Mouse (Mus musculus) macrophage (primary cell): ENCODE measurements around the gene Ptprm. TPM values are rescaled to one million over a fixed set of nuclear protein-coding genes. Genes with fewer than 3 reads are reported as not detected.

Source experiments
- H3K27ac ChIP-seq: fragments of 350-480 bp; formaldehyde crosslinking; 2 replicates; pipeline ENCODE4 v1.9.0; 2021
- H3K36me3 ChIP-seq: fragments of 350-480 bp; formaldehyde crosslinking; 2 replicates; pipeline ENCODE4 v1.9.0; 2021; ENCODE audit errors: inconsistent target
- H3K4me3 ChIP-seq: fragments of 350-480 bp; formaldehyde crosslinking; 2 replicates; pipeline ENCODE4 v1.9.0; 2021; ENCODE audit errors: inconsistent target
- H3K79me2 ChIP-seq: fragments of 350-480 bp; formaldehyde crosslinking; 2 replicates; pipeline ENCODE4 v1.9.0; 2021; ENCODE audit errors: inconsistent target
- WGBS: methylation state at CpG from one replicate; pipeline ENCODE4 v1.1.7; 2026; ENCODE audit warnings: inconsistent platforms; ENCODE audit not compliant: missing documents; 5-methylcytosine and 5-hydroxymethylcytosine counted together
- polyA plus RNA-seq: library from polyadenylated mRNA; stranded (reverse); fragments of 250-400 nt; gene quantifications from 3 replicates; pipeline ENCODE4 v1.2.4, GENCODE M21; 2018; ENCODE audit warnings: inconsistent platforms

Ptprm gene
- polyA plus RNA-seq, 1 experiment from 2014 or later = 2.2 TPM

DNA sequence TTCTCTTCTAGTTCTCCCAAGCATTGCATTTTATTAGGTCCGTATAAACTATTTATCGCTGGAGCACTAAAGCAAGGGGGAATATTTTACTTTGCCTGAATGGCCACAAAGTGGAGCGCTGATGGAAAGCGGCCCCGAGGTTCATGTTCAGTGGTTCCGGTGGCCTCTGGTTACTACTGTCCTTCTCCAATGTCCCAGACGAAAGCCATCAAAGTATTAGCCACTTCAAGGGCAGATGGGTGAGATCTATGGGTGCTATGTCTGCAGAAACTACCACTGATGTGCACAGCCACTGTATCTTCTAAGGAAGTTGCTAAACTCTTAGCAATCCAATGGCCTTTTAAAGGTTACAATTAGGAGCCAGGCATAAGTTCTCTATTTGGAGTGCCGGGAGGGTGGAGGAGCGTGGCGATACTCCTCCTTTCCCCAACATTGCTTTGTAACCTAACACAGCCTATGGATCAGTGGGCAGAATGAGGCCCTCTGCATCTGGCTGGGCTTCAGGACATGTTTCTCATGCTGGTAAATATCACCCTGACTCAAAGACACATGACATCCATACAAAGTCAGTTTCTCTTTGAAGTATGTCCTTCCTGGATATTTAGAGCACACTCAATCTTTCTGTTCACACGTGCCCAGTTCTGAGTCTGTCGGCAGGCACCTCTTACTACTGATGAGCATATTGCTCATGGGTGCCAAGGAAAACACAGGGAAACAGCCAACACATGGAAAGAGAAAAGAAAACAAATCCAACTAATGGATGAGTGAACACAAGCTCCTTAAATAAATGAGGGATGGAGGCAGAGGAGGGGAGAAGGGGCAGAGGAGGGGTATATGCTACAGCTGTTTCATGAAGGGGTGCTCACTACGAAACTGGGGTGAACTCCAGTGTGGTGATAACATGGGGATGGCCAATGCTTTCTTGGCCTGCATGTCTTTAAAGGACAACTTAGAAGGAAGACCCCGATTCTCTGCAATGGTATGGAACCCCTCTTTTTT, 584.6 kb downstream of the Ptprm start:
- Histone ChIP-seq H3K36me3 (no peaks in the 10 kb centered on the region), H3K27ac (no peak overlapping the region), H3K4me3 (no peak overlapping the region), H3K79me2 (no peaks in the 10 kb centered on the region)
- 94% methylated on average over 14 of the region's 14 CpGs for WGBS

- Histone ChIP-seq H3K27ac (no peak overlapping the region), H3K4me3 (no peak overlapping the region), H3K36me3 (no peaks in the 10 kb centered on the region), H3K79me2 (no peaks in the 10 kb centered on the region)
- 85% methylated on average over 11 of the region's 11 CpGs for WGBS
Measured at GRCm38 (mm10) chr17:66768689-66769275, 585.5 kb downstream of the Ptprm start.

DNA sequence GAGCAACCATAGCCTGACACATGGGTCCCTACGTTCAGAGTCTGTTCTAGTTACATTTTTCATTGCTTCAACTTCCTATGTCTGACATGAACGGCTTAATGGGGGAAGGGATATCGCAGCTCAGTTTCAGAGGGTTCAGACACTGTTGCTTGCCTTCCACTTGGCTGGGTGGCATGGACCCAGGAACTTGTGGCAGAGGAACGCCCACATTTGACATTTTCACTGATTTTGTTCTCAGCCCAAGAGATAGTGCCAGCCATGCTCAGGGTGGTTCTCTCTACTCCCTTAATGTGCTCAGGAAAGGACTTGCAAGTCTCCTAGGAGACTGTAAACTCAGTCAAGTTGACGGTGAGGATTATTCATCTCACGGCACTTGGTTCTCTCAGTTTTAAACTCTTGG, 588.1 kb downstream of the Ptprm start:
- H3K4me3 ChIP-seq = no peak overlapping the region
- H3K27ac ChIP-seq = no peak overlapping the region
- 78% methylated on average over 6 of the region's 6 CpGs for WGBS
- H3K36me3 ChIP-seq = no peaks in the 10 kb centered on the region
- no peaks in the 10 kb centered on the region for H3K79me2 ChIP-seq

GRCm38 (mm10) chr17:66764435-66764834, 589.8 kb downstream of the Ptprm start:
- Histone ChIP-seq H3K36me3 (no peaks in the 10 kb centered on the region), H3K79me2 (no peaks in the 10 kb centered on the region), H3K4me3 (no peak overlapping the region), H3K27ac (no peak overlapping the region)
- 68% methylated on average over 2 of the region's 2 CpGs for WGBS

GRCm38 (mm10) chr17:66762716-66763115, 591.5 kb downstream of the Ptprm start:
- Histone ChIP-seq H3K36me3 (no peaks in the 10 kb centered on the region), H3K27ac (no peak overlapping the region), H3K4me3 (no peak overlapping the region), H3K79me2 (no peaks in the 10 kb centered on the region)
- WGBS = 92% methylated on average over 10 of the region's 10 CpGs

- Histone ChIP-seq H3K27ac (no peak overlapping the region), H3K79me2 (no peaks in the 10 kb centered on the region), H3K4me3 (no peak overlapping the region), H3K36me3 (no peaks in the 10 kb centered on the region)
- 90% methylated on average over 26 of the region's 26 CpGs for whole genome bisulfite sequencing
Measured at GRCm38 (mm10) chr17:66761326-66762296, 592.6 kb downstream of the Ptprm start.

DNA sequence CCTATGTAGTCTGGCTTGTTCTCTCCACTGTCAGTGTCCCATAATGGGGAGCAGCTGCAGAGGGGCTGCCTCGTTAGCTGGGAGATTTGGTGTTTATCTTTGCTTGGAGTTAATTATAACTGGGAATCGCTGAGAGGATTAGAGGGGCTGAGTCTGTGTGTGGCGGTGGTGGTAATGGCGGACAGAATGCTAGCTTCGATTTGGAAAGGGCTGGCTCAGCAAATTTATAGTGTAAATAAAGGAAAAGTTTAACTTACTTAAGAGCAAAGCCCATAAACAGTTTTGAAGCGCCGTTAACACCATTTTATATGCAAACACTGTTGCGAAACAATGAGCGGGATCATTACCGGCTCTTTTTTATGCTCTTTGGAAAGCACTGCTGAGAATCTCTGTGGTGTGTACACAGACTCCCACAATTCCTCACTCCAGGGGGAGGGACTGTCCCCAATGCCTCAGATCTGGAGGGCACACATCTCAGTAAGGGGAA, 597.2 kb downstream of the Ptprm start:
- Histone ChIP-seq H3K27ac (no peak overlapping the region), H3K4me3 (no peak overlapping the region), H3K36me3 (no peaks in the 10 kb centered on the region), H3K79me2 (no peaks in the 10 kb centered on the region)
- WGBS = 68% methylated on average over 10 of the region's 10 CpGs

DNA sequence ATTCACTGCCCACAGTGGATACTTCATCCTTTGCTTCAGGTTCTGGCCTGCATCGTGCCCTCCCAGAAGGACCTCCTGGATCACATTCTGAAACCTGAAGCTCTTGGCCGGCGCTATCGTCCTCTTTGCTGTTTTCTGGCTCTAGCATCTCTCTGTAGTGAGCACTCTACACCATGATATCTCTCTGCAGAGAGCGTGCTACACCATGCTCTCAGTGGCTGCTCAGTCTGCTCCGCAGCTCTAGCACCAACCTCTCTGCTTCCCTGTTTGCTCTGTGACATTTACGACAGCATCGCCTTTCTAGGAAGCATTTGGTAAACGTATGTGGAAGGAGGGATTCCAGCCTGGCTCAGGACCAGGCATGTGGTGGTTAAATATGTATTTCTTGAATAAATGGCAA, 597.8 kb downstream of the Ptprm start:
- Histone ChIP-seq H3K4me3 (no peak overlapping the region), H3K36me3 (no peaks in the 10 kb centered on the region), H3K79me2 (no peaks in the 10 kb centered on the region), H3K27ac (no peak overlapping the region)
- 92% methylated on average over 9 of the region's 9 CpGs for WGBS

- Histone ChIP-seq H3K79me2 (no peaks in the 10 kb centered on the region), H3K36me3 (no peaks in the 10 kb centered on the region), H3K4me3 (no peak overlapping the region), H3K27ac (no peak overlapping the region)
- 48% methylated on average over 2 of the region's 3 CpGs for WGBS
Measured at GRCm38 (mm10) chr17:66755191-66755654, 599.0 kb downstream of the Ptprm start.

DNA sequence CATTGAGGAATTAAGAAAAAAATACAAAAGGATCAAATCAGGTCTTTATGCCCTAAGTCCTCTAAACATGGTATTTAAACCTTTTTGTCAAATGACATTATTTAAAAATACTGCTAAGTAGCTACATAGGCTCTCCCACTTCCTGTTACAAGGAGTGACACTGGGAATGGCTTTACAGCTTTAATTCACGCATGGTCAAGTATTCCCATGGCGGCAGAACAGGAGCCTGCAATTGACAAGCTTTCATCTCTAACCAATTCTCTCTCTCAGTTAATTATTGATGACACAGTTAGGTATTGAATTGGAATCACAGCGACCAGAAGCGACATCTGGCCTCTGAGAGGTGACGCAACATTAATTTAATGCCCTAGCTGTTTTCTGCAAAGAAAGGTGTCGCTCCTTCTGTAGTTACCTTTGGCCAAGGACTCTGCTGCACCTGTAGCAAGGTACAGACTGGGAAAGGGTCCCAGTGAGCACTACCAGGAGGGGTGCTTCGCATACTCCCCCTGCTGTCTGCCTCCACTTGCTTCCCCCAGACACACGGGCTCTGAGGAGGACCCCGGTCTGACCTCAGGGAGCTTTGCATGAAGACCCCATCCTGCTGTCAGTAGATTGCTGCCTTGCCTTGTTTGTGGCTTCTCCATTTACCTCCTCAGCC, 599.9 kb downstream of the Ptprm start:
- Histone ChIP-seq H3K27ac (no peak overlapping the region), H3K79me2 (no peaks in the 10 kb centered on the region), H3K4me3 (no peak overlapping the region), H3K36me3 (no peaks in the 10 kb centered on the region)
- WGBS = 91% methylated on average over 9 of the region's 9 CpGs

DNA sequence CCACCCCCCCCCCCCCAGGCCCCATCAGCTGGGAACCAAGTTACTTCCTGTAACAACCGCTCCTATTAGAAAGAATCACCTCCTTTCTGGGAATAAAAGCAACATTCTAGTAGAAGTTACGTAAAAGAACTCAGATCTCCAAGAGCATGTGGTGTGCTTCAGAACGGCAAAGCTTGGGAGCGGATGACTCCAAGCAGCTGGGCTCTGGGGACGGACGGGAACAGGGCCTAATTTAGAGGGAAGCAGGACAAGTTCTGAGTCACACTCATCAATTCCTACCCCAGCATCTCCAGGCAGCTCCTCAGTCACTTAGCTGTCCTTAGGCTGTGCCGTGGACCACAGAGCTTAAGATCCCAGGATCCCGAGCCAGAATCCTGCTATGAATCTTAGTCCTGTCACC, 602.5 kb downstream of the Ptprm start:
- H3K79me2 ChIP-seq = no peaks in the 10 kb centered on the region
- no peaks in the 10 kb centered on the region for H3K36me3 ChIP-seq
- no peak overlapping the region for H3K27ac ChIP-seq
- no peak overlapping the region for H3K4me3 ChIP-seq
- 95% methylated on average over 8 of the region's 8 CpGs for WGBS

DNA sequence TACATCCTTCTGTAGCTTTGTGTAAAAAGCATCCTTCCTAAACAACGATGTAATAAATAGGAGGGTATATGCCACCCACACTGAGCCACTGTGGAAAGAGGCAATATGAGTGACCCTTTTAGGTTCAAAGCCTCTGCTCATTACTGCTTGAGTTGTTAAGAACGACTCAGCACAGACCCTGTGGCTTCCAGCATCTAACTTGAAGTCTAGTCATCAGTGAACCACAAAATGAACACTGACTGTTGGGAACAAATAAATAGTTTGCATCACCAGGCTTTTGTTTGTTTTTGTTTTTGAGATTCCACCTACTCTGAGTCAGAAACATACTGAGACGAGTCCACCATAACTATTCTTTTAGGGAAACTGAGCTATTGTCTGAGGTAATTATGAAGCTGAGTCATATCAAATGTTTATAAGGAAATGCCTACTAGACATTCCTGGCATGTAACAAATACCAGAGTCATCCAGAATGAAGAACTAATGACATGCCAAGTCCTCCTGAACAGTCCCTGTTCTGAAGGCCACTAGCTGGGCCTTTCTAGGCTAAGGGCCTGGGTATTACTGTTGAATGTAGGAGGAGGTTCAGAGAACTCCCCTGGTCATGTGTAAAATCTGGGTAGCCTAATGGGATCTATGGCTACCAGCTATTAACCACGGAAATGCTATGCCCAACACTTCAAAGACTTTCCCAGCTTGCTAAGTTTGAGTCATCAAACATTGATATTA, 603.6 kb downstream of the Ptprm start:
- Histone ChIP-seq H3K36me3 (no peaks in the 10 kb centered on the region), H3K79me2 (no peaks in the 10 kb centered on the region), H3K27ac (no peak overlapping the region), H3K4me3 (no peak overlapping the region)
- WGBS = 67% methylated on average over 4 of the region's 4 CpGs

GRCm38 (mm10) chr17:66749976-66750375, 604.3 kb downstream of the Ptprm start:
- Histone ChIP-seq H3K79me2 (no peaks in the 10 kb centered on the region), H3K4me3 (no peak overlapping the region), H3K27ac (no peak overlapping the region), H3K36me3 (no peaks in the 10 kb centered on the region)
- 95% methylated on average over 7 of the region's 7 CpGs for WGBS
